Mouse (Mus musculus) heart, adult 2 months (tissue): ENCODE results near the gene Lrrc59. TPM values are rescaled to one million over a fixed set of nuclear protein-coding genes. Genes with fewer than 3 reads are reported as not detected.
A peak's percentile ranks its signal among the peaks of the same experiment; 100 is the strongest.

ENCODE experiments used
- DNase-seq, 2 experiments: peaks; one replicate each; pipeline ENCODE4 v3.0.0; 2021
- H3K27ac ChIP-seq: fragments of 200-600 bp; 2 replicates; pipeline ENCODE4 v1.8.1; 2022
- H3K27me3 ChIP-seq: fragments of 200-500 bp; 2 replicates; pipeline ENCODE4 v1.6.1; 2012; ENCODE audit warnings: mild to moderate bottlenecking, low read length, inconsistent platforms, mixed read lengths; ENCODE audit not compliant: control insufficient read depth, insufficient read depth
- H3K36me3 ChIP-seq: fragments of 200-500 bp; 2 replicates; pipeline ENCODE4 v1.6.1; 2012; ENCODE audit warnings: low read length, inconsistent platforms; ENCODE audit not compliant: control insufficient read depth, insufficient read depth
- H3K4me1 ChIP-seq: fragments of 200-500 bp; 2 replicates; pipeline ENCODE4 v1.6.1; 2011; ENCODE audit warnings: low read length; ENCODE audit not compliant: control insufficient read depth, insufficient read depth
- H3K4me3 ChIP-seq: fragments of 200-600 bp; 2 replicates; pipeline ENCODE4 v1.8.1; 2022
- H3K79me2 ChIP-seq: fragments of 200-500 bp; replicated peaks from 2 replicates; pipeline ENCODE4 v1.6.1; 2012; ENCODE audit warnings: mild to moderate bottlenecking, inconsistent platforms, low read length, moderate library complexity, mixed read lengths; ENCODE audit not compliant: control insufficient read depth, insufficient read depth
- H3K9ac ChIP-seq: fragments of 200-500 bp; 2 replicates; pipeline ENCODE4 v1.6.1; 2012; ENCODE audit warnings: low read depth, mild to moderate bottlenecking, control low read depth, inconsistent platforms, low read length, mixed read lengths
- CTCF ChIP-seq: fragments of 200-600 bp; IDR thresholded peaks from 2 replicates; pipeline ENCODE4 v1.8.1; 2022; ENCODE audit warnings: antibody characterized with exemption, mild to moderate bottlenecking, moderate library complexity
- EP300 ChIP-seq: fragments of 200-500 bp; IDR thresholded peaks from 2 replicates; pipeline ENCODE4 v1.6.1; 2011; ENCODE audit warnings: low read depth, low read length, control low read depth; ENCODE audit not compliant: insufficient read depth
- POLR2A ChIP-seq: fragments of 200-500 bp; IDR thresholded peaks from 2 replicates; pipeline ENCODE4 v1.6.1; 2011; ENCODE audit warnings: mild to moderate bottlenecking, low read depth, low read length, control low read depth; ENCODE audit not compliant: insufficient read depth
- WGBS: fragments of 180-500 bp; shearing (Covaris S2); methylation state at CpG from one replicate; pipeline ENCODE4 v1.1.7; 2018; 5-methylcytosine and 5-hydroxymethylcytosine counted together
- intact Hi-C: fragments of 180-260 bp; cut with DNase I; formaldehyde crosslinking; loops from one replicate; pipeline ENCODE4 v1.15.1; 2025
- polyA plus RNA-seq: library from polyadenylated mRNA; depleted of rRNA; stranded (reverse); fragments of >200 nt; gene quantifications from 2 replicates; pipeline ENCODE4 v1.2.3, GENCODE M21; 2012
- total RNA-seq, 2 experiments: library from RNA; stranded (reverse); gene quantifications; 2 replicates each; pipeline ENCODE4 v1.2.3; 2021

Lrrc59 gene
- total and polyA plus RNA-seq, 3 experiments = 25.3 to 32.0 (median 31.5) TPM

- H3K27me3 ChIP-seq = no peaks in the 10 kb centered on the region
- peak overlapping the region; percentile 56 for H3K4me3 ChIP-seq
- H3K36me3 ChIP-seq = no peaks in the 10 kb centered on the region
- intact Hi-C loops = loop anchor here (5.0 kb wide), 1 partner anchor 87 kb away; no protein-coding TSS in a partner anchor
- WGBS = under 1% methylated on average over 25 of the region's 28 CpGs
- H3K4me1 ChIP-seq = peaks cover 5% of the 10 kb centered on the region
- TF ChIP-seq EP300 (no peak), CTCF (no peak), POLR2A (no peak)
- no peak for DNase-seq
- H3K27ac ChIP-seq = peak overlapping the region; percentile 89
- H3K79me2 ChIP-seq = peaks cover 4% of the 10 kb centered on the region
- H3K9ac ChIP-seq = peak overlapping the region; percentile 98
Measured at GRCm38 (mm10) chr11:94629884-94630198, 274 bp downstream of the Lrrc59 start.

- peaks cover 5% of the 10 kb centered on the region for H3K4me1 ChIP-seq
- H3K27ac ChIP-seq = peak overlapping the region; percentile 89
- TF ChIP-seq EP300 (no peak), POLR2A (no peak), CTCF (no peak)
- no peaks in the 10 kb centered on the region for H3K36me3 ChIP-seq
- H3K79me2 ChIP-seq = peaks cover 4% of the 10 kb centered on the region
- peak; percentile 68 for DNase-seq
- no peaks in the 10 kb centered on the region for H3K27me3 ChIP-seq
- WGBS = 5% methylated on average over 26 of the region's 26 CpGs
- H3K4me3 ChIP-seq = peak overlapping the region; percentile 56
- intact Hi-C loops = loop anchor here (5.0 kb wide), 1 partner anchor 87 kb away; no protein-coding TSS in a partner anchor
- H3K9ac ChIP-seq = peak overlapping the region; percentile 98
Measured at GRCm38 (mm10) chr11:94630199-94631011, 838 bp downstream of the Lrrc59 start.

GRCm38 (mm10) chr11:94631969-94632368 lies 2.4 kb downstream of the Lrrc59 start:
- H3K4me3 ChIP-seq = no peak overlapping the region
- no peak for DNase-seq
- no peak for TF ChIP-seq POLR2A
- no peak for TF ChIP-seq EP300
- TF ChIP-seq CTCF = no peak
- H3K27ac ChIP-seq = no peak overlapping the region
- intact Hi-C loops = loop anchor here (5.0 kb wide), 1 partner anchor 85 kb away; no protein-coding TSS in a partner anchor
- H3K4me1 ChIP-seq = peaks cover 5% of the 10 kb centered on the region
- H3K27me3 ChIP-seq = no peaks in the 10 kb centered on the region
- H3K79me2 ChIP-seq = peaks cover 4% of the 10 kb centered on the region
- H3K9ac ChIP-seq = no peak overlapping the region
- WGBS = 93% methylated on average over 5 of the region's 5 CpGs
- no peaks in the 10 kb centered on the region for H3K36me3 ChIP-seq

GRCm38 (mm10) chr11:94632988-94633387 lies 3.4 kb downstream of the Lrrc59 start:
- DNase-seq = no peak
- no peak overlapping the region for H3K27ac ChIP-seq
- H3K79me2 ChIP-seq = peaks cover 4% of the 10 kb centered on the region
- H3K4me3 ChIP-seq = no peak overlapping the region
- WGBS = 82% methylated on average over 8 of the region's 8 CpGs
- intact Hi-C loops = loop anchor here (5.0 kb wide), 1 partner anchor 84 kb away; no protein-coding TSS in a partner anchor
- H3K4me1 ChIP-seq = peaks cover 5% of the 10 kb centered on the region
- no peaks in the 10 kb centered on the region for H3K27me3 ChIP-seq
- H3K36me3 ChIP-seq = no peaks in the 10 kb centered on the region
- no peak for TF ChIP-seq CTCF
- no peak for TF ChIP-seq EP300
- TF ChIP-seq POLR2A = no peak
- H3K9ac ChIP-seq = no peak overlapping the region

- DNase-seq = no peak
- intact Hi-C loops = loop anchor here (5.0 kb wide), 1 partner anchor 83 kb away; no protein-coding TSS in a partner anchor
Measured at GRCm38 (mm10) chr11:94634431-94634830, 4.9 kb downstream of the Lrrc59 start.

More at GRCm38 (mm10) chr11:94634431-94634830, 4.9 kb downstream of the Lrrc59 start:
- Histone ChIP-seq H3K4me3 (no peak overlapping the region), H3K79me2 (peaks cover 4% of the 10 kb centered on the region), H3K27ac (no peak overlapping the region), H3K4me1 (peaks cover 4% of the 10 kb centered on the region), H3K36me3 (no peaks in the 10 kb centered on the region), H3K9ac (no peak overlapping the region), H3K27me3 (no peaks in the 10 kb centered on the region)
- TF ChIP-seq POLR2A (no peak), EP300 (no peak), CTCF (no peak)
- WGBS = 90% methylated on average over 5 of the region's 5 CpGs
